Mouse (Mus musculus): Measurements from ENCODE around the gene Scarb1. TPM values are rescaled to one million over a fixed set of nuclear protein-coding genes. Genes with fewer than 3 reads are reported as not detected.
A peak's percentile ranks its signal among the peaks of the same experiment; 100 is the strongest.

Gene Scarb1
- polyA plus RNA-seq, 1 experiment from 2014 or later, result 36.5 TPM

DNA sequence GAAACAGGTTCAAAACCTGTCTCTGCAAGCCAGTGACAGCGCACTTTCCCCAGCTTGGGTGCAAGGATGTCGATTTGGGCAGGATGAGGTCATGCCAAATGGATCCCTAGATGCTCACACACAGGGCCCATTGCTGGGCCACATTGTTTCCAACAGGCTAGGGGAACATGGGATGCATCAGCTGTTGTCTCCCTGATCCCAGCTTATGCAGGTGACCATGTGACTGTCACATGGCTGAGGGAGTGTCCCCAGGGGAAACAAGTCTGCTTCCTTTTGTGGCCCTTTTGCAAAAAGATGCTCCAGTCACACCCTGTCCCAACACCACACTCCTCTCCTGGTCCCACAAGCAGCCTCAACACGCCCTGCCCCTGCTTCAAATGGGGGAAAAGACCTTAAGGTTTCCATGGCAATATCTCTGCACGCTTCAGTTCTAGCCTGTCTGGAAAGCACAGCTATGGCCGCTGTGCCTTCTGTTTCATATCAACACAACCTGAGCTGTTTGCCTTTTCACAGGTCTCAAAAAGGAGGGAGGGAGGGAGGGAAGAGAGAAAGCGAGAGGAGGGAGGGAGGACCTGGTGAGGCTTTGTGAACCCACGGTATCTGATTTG, 14.1 kb upstream of the Scarb1 start:
- Histone ChIP-seq H3K9ac (no peak overlapping the region), H3K4me1 (replicated peaks; ENCODE audit: control insufficient read depth, insufficient read depth, low read length) (no peaks in the 10 kb centered on the region), H3K27me3 (ENCODE audit: control insufficient read depth, insufficient read depth, low read length) (no peaks in the 10 kb centered on the region), H3K9me3 (ENCODE audit: control insufficient read depth, low read length) (no peaks in the 10 kb centered on the region), H3K4me3 (replicated peaks; ENCODE audit: low read length) (no peak overlapping the region), H3K27ac (no peak overlapping the region), H3K4me2 (replicated peaks) (no peak overlapping the region), H3K36me3 (replicated peaks; ENCODE audit: control insufficient read depth, insufficient read depth) (no peaks in the 10 kb centered on the region)
- DNase-seq (ENCODE audit: low spot score) (no peak), ATAC-seq (ENCODE audit: low FRiP score) (no peak)
- WGBS, result 55% methylated on average over 7 of the region's 7 CpGs

- H3K4me3 ChIP-seq (replicated peaks; ENCODE audit: low read length), result no peak overlapping the region
- DNase-seq (ENCODE audit: low spot score) (no peak), ATAC-seq (ENCODE audit: low FRiP score) (no peak)
- H3K27ac ChIP-seq, result no peak overlapping the region
- H3K9me3 ChIP-seq (ENCODE audit: control insufficient read depth, low read length), result no peaks in the 10 kb centered on the region
- H3K4me2 ChIP-seq (replicated peaks), result no peak overlapping the region
- H3K4me1 ChIP-seq (replicated peaks; ENCODE audit: control insufficient read depth, insufficient read depth, low read length), result no peaks in the 10 kb centered on the region
- WGBS, result 96% methylated on average over 5 of the region's 5 CpGs
- H3K27me3 ChIP-seq (ENCODE audit: control insufficient read depth, insufficient read depth, low read length), result no peaks in the 10 kb centered on the region
- H3K36me3 ChIP-seq (replicated peaks; ENCODE audit: control insufficient read depth, insufficient read depth), result no peaks in the 10 kb centered on the region
- H3K9ac ChIP-seq, result no peak overlapping the region
These were observed 11.9 kb upstream of the Scarb1 start for GRCm38 (mm10) chr5:125352781-125353294.

DNA sequence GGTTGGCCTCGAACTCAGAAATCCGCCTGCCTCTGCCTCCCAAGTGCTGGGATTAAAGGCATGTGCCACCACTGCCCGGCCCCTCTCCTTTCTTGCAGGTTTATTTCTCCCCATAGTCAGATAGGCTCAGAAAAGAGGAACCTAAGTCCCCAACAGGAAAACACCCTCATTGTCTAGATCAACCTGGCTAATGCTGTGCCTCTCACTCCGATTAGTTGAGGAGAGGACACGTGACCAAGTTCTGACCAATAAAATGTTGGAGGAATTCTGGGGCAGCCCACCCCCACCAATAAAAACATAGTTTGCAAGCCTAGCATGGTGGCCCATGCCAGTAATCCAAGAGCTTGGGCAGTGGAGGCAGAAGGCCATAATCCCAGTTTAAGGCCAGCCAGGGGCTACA, 11.0 kb upstream of the Scarb1 start:
- H3K4me3 ChIP-seq (replicated peaks; ENCODE audit: low read length), result no peak overlapping the region
- H3K4me2 ChIP-seq (replicated peaks), result no peak overlapping the region
- no peak overlapping the region for H3K9ac ChIP-seq
- no peaks in the 10 kb centered on the region for H3K9me3 ChIP-seq (ENCODE audit: control insufficient read depth, low read length)
- H3K27ac ChIP-seq, result no peak overlapping the region
- no peak for ATAC-seq (ENCODE audit: low FRiP score)
- no peaks in the 10 kb centered on the region for H3K27me3 ChIP-seq (ENCODE audit: control insufficient read depth, insufficient read depth, low read length)
- H3K4me1 ChIP-seq (replicated peaks; ENCODE audit: control insufficient read depth, insufficient read depth, low read length), result no peaks in the 10 kb centered on the region
- no peaks in the 10 kb centered on the region for H3K36me3 ChIP-seq (replicated peaks; ENCODE audit: control insufficient read depth, insufficient read depth)
- DNase-seq (ENCODE audit: low spot score), result no peak
- whole genome bisulfite sequencing, result 96% methylated on average over 5 of the region's 5 CpGs

GRCm38 (mm10) chr5:125351057-125351456, 10.2 kb upstream of the Scarb1 start:
- no peak overlapping the region for H3K4me3 ChIP-seq (replicated peaks; ENCODE audit: low read length)
- H3K4me2 ChIP-seq (replicated peaks), result no peak overlapping the region
- no peak overlapping the region for H3K9ac ChIP-seq
- 73% methylated on average over 8 of the region's 8 CpGs for WGBS
- H3K27me3 ChIP-seq (ENCODE audit: control insufficient read depth, insufficient read depth, low read length), result no peaks in the 10 kb centered on the region
- ATAC-seq (ENCODE audit: low FRiP score) (no peak), DNase-seq (ENCODE audit: low spot score) (no peak)
- H3K27ac ChIP-seq, result no peak overlapping the region
- no peaks in the 10 kb centered on the region for H3K4me1 ChIP-seq (replicated peaks; ENCODE audit: control insufficient read depth, insufficient read depth, low read length)
- H3K36me3 ChIP-seq (replicated peaks; ENCODE audit: control insufficient read depth, insufficient read depth), result no peaks in the 10 kb centered on the region
- no peaks in the 10 kb centered on the region for H3K9me3 ChIP-seq (ENCODE audit: control insufficient read depth, low read length)

- Histone ChIP-seq H3K27me3 (ENCODE audit: control insufficient read depth, insufficient read depth, low read length) (no peaks in the 10 kb centered on the region), H3K36me3 (replicated peaks; ENCODE audit: control insufficient read depth, insufficient read depth) (no peaks in the 10 kb centered on the region), H3K4me3 (replicated peaks; ENCODE audit: low read length) (no peak overlapping the region), H3K9me3 (ENCODE audit: control insufficient read depth, low read length) (no peaks in the 10 kb centered on the region), H3K27ac (no peak overlapping the region), H3K4me1 (replicated peaks; ENCODE audit: control insufficient read depth, insufficient read depth, low read length) (no peaks in the 10 kb centered on the region), H3K9ac (no peak overlapping the region), H3K4me2 (replicated peaks) (no peak overlapping the region)
- DNase-seq (ENCODE audit: low spot score), result no peak
- no peak for ATAC-seq (ENCODE audit: low FRiP score)
- WGBS, result 67% methylated on average over 3 of the region's 3 CpGs
These were observed 8.5 kb upstream of the Scarb1 start for GRCm38 (mm10) chr5:125349391-125349790.

- DNase-seq (ENCODE audit: low spot score) (no peak), ATAC-seq (ENCODE audit: low FRiP score) (no peak)
- H3K9me3 ChIP-seq (ENCODE audit: control insufficient read depth, low read length), result no peaks in the 10 kb centered on the region
- H3K4me2 ChIP-seq (replicated peaks), result no peak overlapping the region
- 41% methylated on average over 8 of the region's 8 CpGs for WGBS
- no peaks in the 10 kb centered on the region for H3K4me1 ChIP-seq (replicated peaks; ENCODE audit: control insufficient read depth, insufficient read depth, low read length)
- H3K36me3 ChIP-seq (replicated peaks; ENCODE audit: control insufficient read depth, insufficient read depth), result no peaks in the 10 kb centered on the region
- no peak overlapping the region for H3K27ac ChIP-seq
- H3K4me3 ChIP-seq (replicated peaks; ENCODE audit: low read length), result no peak overlapping the region
- H3K9ac ChIP-seq, result no peak overlapping the region
- no peaks in the 10 kb centered on the region for H3K27me3 ChIP-seq (ENCODE audit: control insufficient read depth, insufficient read depth, low read length)
These were observed 7.6 kb upstream of the Scarb1 start for GRCm38 (mm10) chr5:125348487-125348886.

GRCm38 (mm10) chr5:125348067-125348466, 7.2 kb upstream of the Scarb1 start:
- 81% methylated on average over 7 of the region's 7 CpGs for WGBS
- H3K4me3 ChIP-seq (replicated peaks; ENCODE audit: low read length), result no peak overlapping the region
- no peaks in the 10 kb centered on the region for H3K9me3 ChIP-seq (ENCODE audit: control insufficient read depth, low read length)
- no peaks in the 10 kb centered on the region for H3K4me1 ChIP-seq (replicated peaks; ENCODE audit: control insufficient read depth, insufficient read depth, low read length)
- H3K9ac ChIP-seq, result no peak overlapping the region
- no peaks in the 10 kb centered on the region for H3K36me3 ChIP-seq (replicated peaks; ENCODE audit: control insufficient read depth, insufficient read depth)
- no peak for DNase-seq (ENCODE audit: low spot score)
- H3K4me2 ChIP-seq (replicated peaks), result no peak overlapping the region
- no peak for ATAC-seq (ENCODE audit: low FRiP score)
- H3K27me3 ChIP-seq (ENCODE audit: control insufficient read depth, insufficient read depth, low read length), result no peaks in the 10 kb centered on the region
- H3K27ac ChIP-seq, result no peak overlapping the region

DNA sequence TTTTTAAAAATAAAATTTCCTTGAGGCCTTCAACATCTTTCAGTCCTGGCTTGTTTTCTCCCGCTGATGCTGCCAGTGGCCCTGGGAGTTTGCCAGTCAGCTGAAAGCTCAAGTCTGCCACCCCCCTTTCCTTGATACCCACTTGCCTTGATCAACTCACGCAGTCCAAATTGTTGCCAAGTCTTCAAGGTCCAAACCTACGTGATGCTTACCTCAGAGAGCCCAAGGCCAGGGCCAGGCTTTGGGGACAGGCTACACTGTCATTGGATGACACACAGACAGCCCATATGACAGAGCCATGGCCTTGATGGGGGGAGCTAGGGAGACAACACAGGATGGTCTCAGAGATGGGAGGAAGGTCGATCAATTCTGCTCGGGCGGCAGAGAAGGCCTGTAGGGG, 3.4 kb upstream of the Scarb1 start:
- 89% methylated on average over 6 of the region's 6 CpGs for WGBS
- Histone ChIP-seq H3K4me1 (replicated peaks; ENCODE audit: control insufficient read depth, insufficient read depth, low read length) (peaks cover 10% of the 10 kb centered on the region; the same call in 1 of the 2 replicates), H3K9me3 (ENCODE audit: control insufficient read depth, low read length) (no peaks in the 10 kb centered on the region), H3K36me3 (replicated peaks; ENCODE audit: control insufficient read depth, insufficient read depth) (no peaks in the 10 kb centered on the region), H3K27ac (no peak overlapping the region), H3K9ac (no peak overlapping the region), H3K27me3 (ENCODE audit: control insufficient read depth, insufficient read depth, low read length) (0 out of 2 replicates have a peak, but pooled peaks cover 15% of the 10 kb centered on the region), H3K4me2 (replicated peaks) (no peak overlapping the region), H3K4me3 (replicated peaks; ENCODE audit: low read length) (no peak overlapping the region)
- DNase-seq (ENCODE audit: low spot score), result no peak
- ATAC-seq (ENCODE audit: low FRiP score), result no peak

GRCm38 (mm10) chr5:125341459-125342090, 681 bp upstream of the Scarb1 start:
- Histone ChIP-seq H3K4me3 (replicated peaks; ENCODE audit: low read length) (peak overlapping the region; percentile 51), H3K27me3 (ENCODE audit: control insufficient read depth, insufficient read depth, low read length) (0 out of 2 replicates have a peak, but pooled peaks cover 15% of the 10 kb centered on the region), H3K9me3 (ENCODE audit: control insufficient read depth, low read length) (no peaks in the 10 kb centered on the region), H3K27ac (no peak overlapping the region), H3K36me3 (replicated peaks; ENCODE audit: control insufficient read depth, insufficient read depth) (no peaks in the 10 kb centered on the region), H3K4me2 (replicated peaks) (peak overlapping the region; percentile 75), H3K9ac (peak overlapping the region; percentile 71), H3K4me1 (replicated peaks; ENCODE audit: control insufficient read depth, insufficient read depth, low read length) (peaks cover 13% of the 10 kb centered on the region; the same call in 1 of the 2 replicates)
- DNase-seq (ENCODE audit: low spot score) (no peak), ATAC-seq (ENCODE audit: low FRiP score) (no peak)
- 60% methylated on average over 14 of the region's 14 CpGs for WGBS

Measured in hindbrain, embryonic 14.5 days (tissue).